Mouse (Mus musculus) kidney, postnatal 36 days (tissue): Measurements from ENCODE around the gene Olfr1340.

Source experiments
- DNase-seq, 2 experiments: peaks; one replicate each; pipeline ENCODE4 v3.0.0; 2021 to 2022; ENCODE audit warnings: mixed read lengths in 2 of 2

Olfr1340 gene

GRCm38 (mm10) chr4:118719838-118720237 is at the start of gene Olfr1340:
Gene Olfr1340, plus strand, starts transcription at chr4:118720138.
- no peak for DNase-seq

GRCm38 (mm10) chr4:118687086-118687485 is 32.9 kb upstream of the Olfr1340 start:
- DNase-seq = no peak

- no peak for DNase-seq
Observed at GRCm38 (mm10) chr4:118692412-118692973, 27.4 kb upstream of the Olfr1340 start, which contains the start of gene Olfr1342. Gene Olfr1342, minus strand, starts transcription at chr4:118692756.

GRCm38 (mm10) chr4:118693812-118694211 is 26.1 kb upstream of the Olfr1340 start:
- no peak for DNase-seq

GRCm38 (mm10) chr4:118703223-118703622 is 16.7 kb upstream of the Olfr1340 start, which contains the start of gene Olfr1341:
Gene Olfr1341, plus strand, starts transcription at chr4:118703523.
- DNase-seq = no peak

- DNase-seq = no peak
Observed at GRCm38 (mm10) chr4:118708086-118708485, 11.9 kb upstream of the Olfr1340 start.

- DNase-seq = no peak
Observed at GRCm38 (mm10) chr4:118711656-118712055, 8.3 kb upstream of the Olfr1340 start.

GRCm38 (mm10) chr4:118721742-118722483 is 2.0 kb downstream of the Olfr1340 start:
- peak; percentile 1 to 63 for DNase-seq

GRCm38 (mm10) chr4:118731875-118732274 is 11.9 kb downstream of the Olfr1340 start, which contains the start of gene Olfr1339:
Gene Olfr1339, plus strand, starts transcription at chr4:118732175.
- no peak for DNase-seq

GRCm38 (mm10) chr4:118739574-118739973 is 19.6 kb downstream of the Olfr1340 start:
- DNase-seq = no peak

- no peak for DNase-seq
Observed at GRCm38 (mm10) chr4:118740988-118741698, 21.2 kb downstream of the Olfr1340 start.

- no peak for DNase-seq
Observed at GRCm38 (mm10) chr4:118741881-118742280, 21.9 kb downstream of the Olfr1340 start.

- DNase-seq = no peak
Observed at GRCm38 (mm10) chr4:118758637-118759036, 38.7 kb downstream of the Olfr1340 start, which contains the start of gene Olfr1338. Gene Olfr1338, minus strand, starts transcription at chr4:118758737.
